Mouse (Mus musculus) testis, postnatal 14 days (tissue): ENCODE results near the gene Phldb2.

Experiments used
- DNase-seq: peaks from one replicate; pipeline ENCODE4 v3.0.0; 2021; ENCODE audit warnings: low spot score

Phldb2 gene

GRCm38 (mm10) chr16:45724742-45725102 is 228.7 kb downstream of the Phldb2 start:
- no peak for DNase-seq

- no peak for DNase-seq
These were observed 229.2 kb downstream of the Phldb2 start, which contains the start of gene Tagln3 for GRCm38 (mm10) chr16:45724061-45724741. Gene Tagln3, minus strand, starts transcription at chr16:45724608.

- no peak for DNase-seq
These were observed 230.1 kb downstream of the Phldb2 start for GRCm38 (mm10) chr16:45723172-45723901.

- DNase-seq = no peak
These were observed 230.9 kb downstream of the Phldb2 start for GRCm38 (mm10) chr16:45722460-45722951.

- DNase-seq = no peak
These were observed 233.3 kb downstream of the Phldb2 start for GRCm38 (mm10) chr16:45720022-45720630.

GRCm38 (mm10) chr16:45718296-45718695 is 235.1 kb downstream of the Phldb2 start:
- DNase-seq = no peak

GRCm38 (mm10) chr16:45714489-45715150 is 238.8 kb downstream of the Phldb2 start:
- no peak for DNase-seq

- DNase-seq = no peak
These were observed 239.5 kb downstream of the Phldb2 start for GRCm38 (mm10) chr16:45713878-45714277.

GRCm38 (mm10) chr16:45713261-45713660 is 240.1 kb downstream of the Phldb2 start:
- DNase-seq = no peak

- DNase-seq = no peak
These were observed 242.1 kb downstream of the Phldb2 start for GRCm38 (mm10) chr16:45711263-45711662.

GRCm38 (mm10) chr16:45699301-45699700 is 254.1 kb downstream of the Phldb2 start:
- DNase-seq = no peak

- DNase-seq = no peak
These were observed 255.4 kb downstream of the Phldb2 start for GRCm38 (mm10) chr16:45697996-45698395.
